Mouse (Mus musculus) lung, postnatal 4 days (tissue): ENCODE measurements around the gene Nfam1.
"Not testable (repeated sequence)": the region's sequence is repeated elsewhere in the genome, so short reads cannot be mapped to it uniquely, and the experiment has no call there.

Experiments
- DNase-seq, 2 experiments: peaks; one replicate each; pipeline ENCODE4 v3.0.0; 2021

The Nfam1 gene

GRCm38 (mm10) chr15:83032981-83033541 is at the start of gene Nfam1:
Gene Nfam1, minus strand, starts transcription at chr15:83033306.
- DNase-seq = peak; percentile 61 to 67

- DNase-seq = peak; percentile 40 to 60
These were observed 42.8 kb upstream of the Nfam1 start for GRCm38 (mm10) chr15:83075607-83076525.

GRCm38 (mm10) chr15:83074179-83074578 is 41.1 kb upstream of the Nfam1 start:
- DNase-seq = no peak

- DNase-seq = no peak
These were observed 38.6 kb upstream of the Nfam1 start for GRCm38 (mm10) chr15:83071752-83072151.

GRCm38 (mm10) chr15:83070942-83071341 is 37.8 kb upstream of the Nfam1 start:
- peak; percentile 65 to 83 for DNase-seq

- no peak for DNase-seq
These were observed 35.2 kb upstream of the Nfam1 start for GRCm38 (mm10) chr15:83068270-83068669.

- peak; percentile 68 to 74 for DNase-seq
These were observed 32.4 kb upstream of the Nfam1 start for GRCm38 (mm10) chr15:83065543-83065942.

GRCm38 (mm10) chr15:83062582-83062981 is 29.5 kb upstream of the Nfam1 start:
- not testable (repeated sequence) for DNase-seq

GRCm38 (mm10) chr15:83061689-83062088 is 28.6 kb upstream of the Nfam1 start:
- no peak for DNase-seq

- no peak for DNase-seq
These were observed 26.1 kb upstream of the Nfam1 start for GRCm38 (mm10) chr15:83059233-83059660.

- DNase-seq = no peak
These were observed 24.4 kb upstream of the Nfam1 start for GRCm38 (mm10) chr15:83057533-83057932.

GRCm38 (mm10) chr15:83056378-83057083 is 23.4 kb upstream of the Nfam1 start:
- no peak for DNase-seq

GRCm38 (mm10) chr15:83055569-83055968 is 22.5 kb upstream of the Nfam1 start:
- no peak for DNase-seq

GRCm38 (mm10) chr15:83053261-83053660 is 20.2 kb upstream of the Nfam1 start:
- no peak for DNase-seq

GRCm38 (mm10) chr15:83052341-83053104 is 19.4 kb upstream of the Nfam1 start:
- no peak for DNase-seq

- DNase-seq = no peak
These were observed 13.6 kb upstream of the Nfam1 start for GRCm38 (mm10) chr15:83046730-83047129.

- no peak for DNase-seq
These were observed 13.2 kb upstream of the Nfam1 start for GRCm38 (mm10) chr15:83046308-83046707.

GRCm38 (mm10) chr15:83045565-83045964 is 12.5 kb upstream of the Nfam1 start:
- DNase-seq = not testable (repeated sequence)

GRCm38 (mm10) chr15:83043362-83043708 is 10.2 kb upstream of the Nfam1 start:
- no peak for DNase-seq

- DNase-seq = no peak
These were observed 9.7 kb upstream of the Nfam1 start for GRCm38 (mm10) chr15:83042655-83043361.

- DNase-seq = no peak
These were observed 7.0 kb upstream of the Nfam1 start for GRCm38 (mm10) chr15:83040156-83040555.

GRCm38 (mm10) chr15:83038812-83039211 is 5.7 kb upstream of the Nfam1 start:
- DNase-seq = no peak
